Mouse (Mus musculus): ENCODE results near the gene Usp15. TPM values are rescaled to one million over a fixed set of nuclear protein-coding genes. Genes with fewer than 3 reads are reported as not detected.
A peak's percentile ranks its signal among the peaks of the same experiment; 100 is the strongest.
"Not testable (repeated sequence)": the region's sequence is repeated elsewhere in the genome, so short reads cannot be mapped to it uniquely, and the experiment has no call there.

The Usp15 gene
- polyA plus RNA-seq (2012; rRNA removed), result 51.8 and 51.9 TPM in 2 replicates

DNA sequence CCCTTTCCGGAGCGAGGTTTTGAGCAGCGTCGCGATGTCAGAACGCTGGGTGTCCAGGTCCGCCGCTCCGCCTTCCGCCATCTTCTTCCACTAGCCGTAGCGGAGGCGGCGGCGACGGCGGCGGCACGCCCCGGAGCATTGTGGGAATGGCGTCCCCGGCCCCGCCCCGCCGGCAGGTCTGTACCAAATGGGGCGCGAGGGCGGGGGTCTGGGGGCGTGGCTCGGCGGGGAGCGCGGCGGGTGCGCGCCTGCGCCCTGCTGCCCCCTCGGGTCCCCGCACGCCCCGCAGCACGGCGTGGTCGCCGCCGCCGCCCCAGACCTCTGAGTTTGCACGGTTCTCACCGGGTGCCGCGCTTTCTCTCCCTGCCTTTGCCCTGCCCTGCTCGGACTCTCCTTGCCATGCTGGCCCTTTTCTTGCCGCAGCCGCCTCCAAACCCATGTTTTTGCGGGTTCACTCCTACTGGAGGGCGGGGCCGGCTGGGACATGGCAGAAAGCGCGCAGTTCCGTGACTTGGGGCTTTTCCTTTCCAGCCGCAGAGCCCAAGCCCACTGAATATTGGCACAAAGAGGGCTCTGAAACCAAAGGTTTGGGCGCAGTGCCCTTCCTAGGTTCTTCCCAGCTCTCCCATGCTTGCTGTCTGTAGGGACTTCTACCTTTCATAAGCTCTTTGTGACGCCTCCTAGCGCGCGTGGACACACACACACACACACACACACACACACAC is at the start of gene Usp15:
TSS of gene Usp15 (minus strand) at position 161 of the 725 bp plus-strand sequence.
- Histone ChIP-seq H3K4me3 (ENCODE audit: insufficient read depth, low read length) (peak within 1 kb of the TSS; percentile 93), H3K27ac (ENCODE audit: insufficient read depth, low read length) (peak within 1 kb of the TSS; percentile 99), H3K4me1 (ENCODE audit: control insufficient read depth, insufficient read depth, low read length) (peaks cover 4% of the 10 kb centered on the region; the same call in 1 of the 2 replicates)
- no peak for TF ChIP-seq CTCF (IDR thresholded peaks at IDR 0.05; ENCODE audit: extremely low read depth, insufficient read depth, low read length)
- TF ChIP-seq POLR2A (IDR thresholded peaks at IDR 0.05; ENCODE audit: extremely low read depth, insufficient read depth, low read length), result peak; percentile 65

DNA sequence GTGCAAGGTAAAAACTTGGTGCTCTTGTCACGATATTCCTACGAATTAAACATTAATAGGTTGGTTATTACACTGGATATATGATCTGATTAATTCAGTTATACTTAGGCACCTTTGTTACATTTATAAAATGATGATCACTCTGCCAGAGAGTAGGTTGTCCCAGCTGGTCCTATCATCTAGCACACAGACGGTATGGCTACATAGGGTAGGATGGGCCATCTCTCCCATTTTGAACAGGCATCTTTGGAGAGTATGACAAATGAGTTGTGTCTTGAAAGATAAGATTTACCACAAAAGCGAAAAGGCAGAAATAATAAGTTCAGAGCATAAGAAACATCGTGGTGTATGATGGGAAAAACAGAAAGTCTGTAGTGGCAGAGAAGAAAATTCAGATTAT is 32.6 kb upstream of the Usp15 start:
- H3K27ac ChIP-seq (ENCODE audit: insufficient read depth, low read length), result no peak overlapping the region
- TF ChIP-seq CTCF (IDR thresholded peaks at IDR 0.05; ENCODE audit: extremely low read depth, insufficient read depth, low read length) (no peak), POLR2A (IDR thresholded peaks at IDR 0.05; ENCODE audit: extremely low read depth, insufficient read depth, low read length) (no peak)
- H3K4me3 ChIP-seq (ENCODE audit: insufficient read depth, low read length), result no peak overlapping the region
- H3K4me1 ChIP-seq (ENCODE audit: control insufficient read depth, insufficient read depth, low read length), result no peaks in the 10 kb centered on the region

DNA sequence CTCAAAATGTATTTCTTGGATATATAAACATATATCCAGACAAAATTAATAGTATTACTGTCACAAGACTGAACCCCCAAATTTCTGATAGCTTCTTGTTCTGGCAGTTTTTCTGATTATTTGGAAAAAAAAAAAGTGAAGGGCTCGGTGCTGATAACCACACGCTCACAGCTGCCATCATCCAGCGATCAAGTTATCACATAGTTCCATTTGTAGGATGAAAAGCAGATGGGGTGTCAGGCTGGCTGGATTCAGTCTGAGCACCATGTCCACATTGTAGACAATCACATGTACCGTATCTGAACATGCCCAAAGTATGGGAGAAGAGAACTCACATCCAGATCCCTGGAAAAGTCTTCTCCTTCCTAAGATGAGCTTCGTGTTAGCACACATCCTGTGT is 26.0 kb upstream of the Usp15 start:
- TF ChIP-seq CTCF (IDR thresholded peaks at IDR 0.05; ENCODE audit: extremely low read depth, insufficient read depth, low read length), result no peak
- no peak for TF ChIP-seq POLR2A (IDR thresholded peaks at IDR 0.05; ENCODE audit: extremely low read depth, insufficient read depth, low read length)
- no peak overlapping the region for H3K27ac ChIP-seq (ENCODE audit: insufficient read depth, low read length)
- no peak overlapping the region for H3K4me3 ChIP-seq (ENCODE audit: insufficient read depth, low read length)
- H3K4me1 ChIP-seq (ENCODE audit: control insufficient read depth, insufficient read depth, low read length), result no peaks in the 10 kb centered on the region

DNA sequence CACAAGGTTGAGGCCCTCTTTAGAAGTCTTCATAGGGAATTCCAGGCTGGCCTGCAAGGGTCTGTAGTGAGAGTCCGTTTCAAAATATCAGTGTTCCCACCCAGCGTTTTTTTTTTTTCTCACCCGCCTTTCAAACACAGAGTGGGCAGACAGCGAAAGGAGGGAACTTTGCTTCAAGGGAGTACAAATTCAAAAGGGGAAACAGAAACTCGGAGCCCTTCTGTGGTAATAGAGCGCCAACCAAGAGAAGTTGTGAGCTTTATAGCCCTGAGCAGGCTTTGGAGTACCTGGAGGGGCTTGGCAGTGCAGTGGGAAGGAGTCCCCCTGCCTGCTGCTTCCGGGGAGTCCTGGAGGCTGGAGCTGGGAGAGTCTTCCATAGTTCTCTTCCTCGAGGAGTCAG is 12.7 kb upstream of the Usp15 start:
- Histone ChIP-seq H3K4me1 (ENCODE audit: control insufficient read depth, insufficient read depth, low read length) (no peaks in the 10 kb centered on the region), H3K4me3 (ENCODE audit: insufficient read depth, low read length) (no peak overlapping the region), H3K27ac (ENCODE audit: insufficient read depth, low read length) (no peak overlapping the region)
- TF ChIP-seq POLR2A (IDR thresholded peaks at IDR 0.05; ENCODE audit: extremely low read depth, insufficient read depth, low read length), result no peak
- TF ChIP-seq CTCF (IDR thresholded peaks at IDR 0.05; ENCODE audit: extremely low read depth, insufficient read depth, low read length), result no peak

DNA sequence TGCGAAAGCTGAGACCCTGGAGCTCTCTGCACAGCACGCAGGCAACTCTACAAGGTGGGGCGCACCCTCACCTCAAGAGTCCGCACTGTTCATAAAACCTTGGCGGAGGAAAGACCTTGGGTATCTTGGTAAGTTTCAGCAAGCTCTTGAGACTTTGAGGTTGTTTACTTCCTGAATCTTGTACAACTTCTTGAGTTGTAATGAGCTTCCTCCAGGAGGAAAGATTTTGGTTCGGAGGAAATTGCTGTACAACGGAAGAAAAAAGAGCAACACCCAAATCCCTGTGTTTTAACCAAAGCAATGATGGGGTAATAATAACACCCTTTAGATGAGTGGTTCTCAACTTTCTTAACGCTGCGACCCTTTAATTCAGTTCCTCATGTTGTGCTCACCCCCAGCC is 11.5 kb upstream of the Usp15 start:
- Histone ChIP-seq H3K27ac (ENCODE audit: insufficient read depth, low read length) (no peak overlapping the region), H3K4me1 (ENCODE audit: control insufficient read depth, insufficient read depth, low read length) (no peaks in the 10 kb centered on the region), H3K4me3 (ENCODE audit: insufficient read depth, low read length) (no peak overlapping the region)
- no peak for TF ChIP-seq POLR2A (IDR thresholded peaks at IDR 0.05; ENCODE audit: extremely low read depth, insufficient read depth, low read length)
- no peak for TF ChIP-seq CTCF (IDR thresholded peaks at IDR 0.05; ENCODE audit: extremely low read depth, insufficient read depth, low read length)

DNA sequence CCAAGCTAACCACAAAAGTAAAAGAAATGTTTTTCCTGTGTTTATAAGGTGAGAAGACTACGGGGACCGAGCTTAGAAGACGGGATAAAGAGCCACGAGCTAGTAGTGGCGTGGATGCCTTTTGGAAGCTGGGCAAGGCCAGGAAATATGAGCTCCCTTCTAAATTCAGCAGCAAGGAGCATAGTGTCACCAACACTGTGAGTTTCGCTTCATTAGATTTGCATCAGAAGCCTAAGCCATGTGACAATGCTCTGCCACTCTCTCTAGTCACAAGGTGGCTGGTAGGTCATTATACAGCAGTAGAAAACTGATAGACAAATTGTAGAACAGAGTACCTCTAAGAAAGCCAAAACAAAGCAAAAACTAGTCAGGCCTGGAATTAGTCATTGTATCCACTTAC is 9.3 kb upstream of the Usp15 start:
- TF ChIP-seq CTCF (IDR thresholded peaks at IDR 0.05; ENCODE audit: extremely low read depth, insufficient read depth, low read length), result no peak
- no peak for TF ChIP-seq POLR2A (IDR thresholded peaks at IDR 0.05; ENCODE audit: extremely low read depth, insufficient read depth, low read length)

DNA sequence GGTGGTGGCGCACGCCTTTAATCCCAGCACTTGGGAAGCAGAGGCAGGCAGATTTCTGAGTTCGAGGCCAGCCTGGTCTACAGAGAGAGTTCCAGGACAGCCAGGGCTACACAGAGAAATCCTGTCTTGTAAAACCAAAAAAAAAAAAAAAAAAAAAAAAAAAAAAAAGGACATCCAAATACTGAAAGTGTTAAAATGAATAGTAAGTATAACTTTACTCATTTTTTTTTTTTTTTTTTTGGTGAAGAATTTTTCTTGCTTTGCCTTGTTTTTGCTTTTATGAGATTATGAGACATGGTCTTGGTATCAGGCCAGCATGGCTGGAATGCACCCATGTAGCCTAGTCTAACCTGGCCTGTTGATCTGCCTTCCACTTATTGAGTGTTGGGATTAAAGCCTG is 8.6 kb upstream of the Usp15 start:
- H3K4me3 ChIP-seq (ENCODE audit: insufficient read depth, low read length); H3K4me1 ChIP-seq (ENCODE audit: control insufficient read depth, insufficient read depth, low read length); H3K27ac ChIP-seq (ENCODE audit: insufficient read depth, low read length): not testable (repeated sequence)

More for the DNA sequence above, 9.3 kb upstream of the Usp15 start:
- Histone ChIP-seq H3K4me3 (ENCODE audit: insufficient read depth, low read length) (no peak overlapping the region), H3K4me1 (ENCODE audit: control insufficient read depth, insufficient read depth, low read length) (no peaks in the 10 kb centered on the region), H3K27ac (ENCODE audit: insufficient read depth, low read length) (no peak overlapping the region)

DNA sequence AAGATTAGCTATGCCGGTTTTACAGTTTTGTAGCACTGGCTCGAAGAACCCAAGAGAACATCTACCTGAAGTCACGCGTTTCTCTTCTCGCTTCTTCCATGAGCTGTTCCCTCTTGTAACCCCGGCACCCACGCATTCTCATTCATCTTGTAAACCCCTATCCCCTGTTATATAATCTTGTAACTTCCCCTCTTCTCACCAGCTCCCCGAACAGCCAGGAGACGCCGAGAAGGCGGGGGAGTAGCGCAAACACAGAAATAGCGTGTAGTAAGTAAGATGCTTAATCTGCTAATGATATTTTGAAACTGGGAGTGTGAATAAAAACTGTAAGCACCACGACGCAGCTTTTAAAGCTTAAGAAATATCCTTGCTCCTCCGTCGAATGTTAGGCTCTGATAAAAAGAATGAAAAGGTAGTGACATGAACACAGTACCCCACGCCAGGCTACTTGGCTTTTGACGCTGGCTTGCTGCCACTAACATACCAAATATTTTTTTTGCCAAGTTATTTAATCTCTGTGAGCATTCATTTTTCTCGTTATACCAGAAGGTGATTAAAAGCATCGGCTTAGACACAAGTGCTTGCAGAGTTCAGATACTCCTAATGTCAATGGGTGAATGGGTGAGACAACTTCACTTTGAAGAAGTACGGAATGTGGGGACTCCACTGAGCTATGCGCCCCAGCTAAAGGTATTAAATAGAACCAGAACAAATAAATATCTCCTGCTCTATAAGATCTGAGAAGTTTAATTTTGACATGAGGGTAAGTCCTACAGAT is 5.4 kb upstream of the Usp15 start:
- Histone ChIP-seq H3K4me1 (ENCODE audit: control insufficient read depth, insufficient read depth, low read length) (no peaks in the 10 kb centered on the region), H3K4me3 (ENCODE audit: insufficient read depth, low read length) (no peak overlapping the region), H3K27ac (ENCODE audit: insufficient read depth, low read length) (no peak overlapping the region)
- TF ChIP-seq POLR2A (IDR thresholded peaks at IDR 0.05; ENCODE audit: extremely low read depth, insufficient read depth, low read length) (no peak), CTCF (IDR thresholded peaks at IDR 0.05; ENCODE audit: extremely low read depth, insufficient read depth, low read length) (no peak)

DNA sequence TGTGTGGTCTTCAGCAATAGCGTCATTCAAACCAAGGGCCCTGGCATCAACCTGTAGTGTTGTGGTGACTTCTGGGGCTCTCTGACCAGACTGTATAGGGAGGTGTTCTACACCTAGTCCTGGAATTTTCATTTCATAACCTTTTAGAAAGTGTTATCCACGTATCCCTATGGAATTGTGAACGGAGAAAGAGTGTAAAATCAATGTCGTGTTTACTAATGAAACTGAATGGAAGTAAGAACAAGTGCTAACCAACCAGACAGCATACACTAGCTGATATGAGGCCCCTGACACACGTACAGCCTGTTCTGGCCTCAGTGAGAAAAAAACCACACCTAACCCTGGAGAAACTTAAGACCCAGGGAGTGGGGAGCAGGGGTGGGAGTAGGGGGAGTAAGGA is 4.6 kb upstream of the Usp15 start:
- Histone ChIP-seq H3K4me3 (ENCODE audit: insufficient read depth, low read length) (no peak overlapping the region), H3K27ac (ENCODE audit: insufficient read depth, low read length) (no peak overlapping the region)
- TF ChIP-seq POLR2A (IDR thresholded peaks at IDR 0.05; ENCODE audit: extremely low read depth, insufficient read depth, low read length) (no peak), CTCF (IDR thresholded peaks at IDR 0.05; ENCODE audit: extremely low read depth, insufficient read depth, low read length) (no peak)

DNA sequence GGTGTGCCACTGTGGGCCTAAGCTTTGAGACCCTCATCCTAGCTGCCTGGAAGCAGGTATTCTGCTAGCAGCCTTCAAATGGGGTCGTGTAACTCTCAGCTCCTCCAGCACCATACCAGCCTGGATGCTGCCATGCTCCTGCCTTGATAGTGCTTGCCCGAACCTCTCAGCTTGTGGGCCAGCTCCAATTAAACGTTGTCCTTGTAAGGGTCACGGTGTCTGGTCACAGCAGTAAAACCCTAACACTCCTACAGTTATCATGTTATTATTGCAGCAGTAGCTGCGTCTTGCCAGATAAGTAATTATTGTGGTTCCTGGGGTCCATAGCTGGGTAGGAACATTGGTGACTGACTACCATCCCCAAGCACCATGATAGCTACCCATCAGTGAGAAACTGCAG is 4.2 kb upstream of the Usp15 start:
- Histone ChIP-seq H3K4me3 (ENCODE audit: insufficient read depth, low read length) (no peak overlapping the region), H3K27ac (ENCODE audit: insufficient read depth, low read length) (no peak overlapping the region), H3K4me1 (ENCODE audit: control insufficient read depth, insufficient read depth, low read length) (no peaks in the 10 kb centered on the region)
- TF ChIP-seq CTCF (IDR thresholded peaks at IDR 0.05; ENCODE audit: extremely low read depth, insufficient read depth, low read length) (no peak), POLR2A (IDR thresholded peaks at IDR 0.05; ENCODE audit: extremely low read depth, insufficient read depth, low read length) (no peak)

More for the DNA sequence above, 4.6 kb upstream of the Usp15 start:
- no peaks in the 10 kb centered on the region for H3K4me1 ChIP-seq (ENCODE audit: control insufficient read depth, insufficient read depth, low read length)
